Mouse (Mus musculus) urinary bladder, postnatal 25 days (tissue): Measurements from ENCODE around the gene Ptafr.
"Not testable (repeated sequence)": the region's sequence is repeated elsewhere in the genome, so short reads cannot be mapped to it uniquely, and the experiment has no call there.

ENCODE experiments used
- DNase-seq: peaks from one replicate; pipeline ENCODE4 v3.0.0; 2022; ENCODE audit warnings: low spot score

Ptafr gene

GRCm38 (mm10) chr4:132563261-132563660, 606 bp upstream of the Ptafr start:
- DNase-seq, result no peak

- DNase-seq, result no peak
Observed at GRCm38 (mm10) chr4:132565089-132565747, 1.4 kb downstream of the Ptafr start.

GRCm38 (mm10) chr4:132567361-132567779, 3.5 kb downstream of the Ptafr start:
- DNase-seq, result no peak

GRCm38 (mm10) chr4:132569115-132569514, 5.2 kb downstream of the Ptafr start:
- no peak for DNase-seq

- no peak for DNase-seq
Observed at GRCm38 (mm10) chr4:132571190-132571589, 7.3 kb downstream of the Ptafr start.

- DNase-seq, result no peak
Observed at GRCm38 (mm10) chr4:132573327-132573726, 9.5 kb downstream of the Ptafr start.

- no peak for DNase-seq
Observed at GRCm38 (mm10) chr4:132574809-132575347, 11.0 kb downstream of the Ptafr start.

- no peak for DNase-seq
Observed at GRCm38 (mm10) chr4:132583781-132584180, 19.9 kb downstream of the Ptafr start.

- no peak for DNase-seq
Observed at GRCm38 (mm10) chr4:132584975-132585374, 21.1 kb downstream of the Ptafr start.

- no peak for DNase-seq
Observed at GRCm38 (mm10) chr4:132586282-132586681, 22.4 kb downstream of the Ptafr start.

- no peak for DNase-seq
Observed at GRCm38 (mm10) chr4:132588512-132588911, 24.6 kb downstream of the Ptafr start.

- no peak for DNase-seq
Observed at GRCm38 (mm10) chr4:132590642-132591041, 26.8 kb downstream of the Ptafr start.

- DNase-seq, result no peak
Observed at GRCm38 (mm10) chr4:132592958-132593357, 29.1 kb downstream of the Ptafr start.

GRCm38 (mm10) chr4:132594191-132594590, 30.3 kb downstream of the Ptafr start:
- DNase-seq, result no peak

GRCm38 (mm10) chr4:132598861-132599260, 35.0 kb downstream of the Ptafr start:
- DNase-seq, result no peak

- DNase-seq, result no peak
Observed at GRCm38 (mm10) chr4:132599764-132600163, 35.9 kb downstream of the Ptafr start.

- no peak for DNase-seq
Observed at GRCm38 (mm10) chr4:132600465-132600864, 36.6 kb downstream of the Ptafr start.

- not testable (repeated sequence) for DNase-seq
Observed at GRCm38 (mm10) chr4:132601242-132601641, 37.4 kb downstream of the Ptafr start.

GRCm38 (mm10) chr4:132603468-132603867, 39.6 kb downstream of the Ptafr start:
- DNase-seq, result no peak

GRCm38 (mm10) chr4:132605816-132606215, 41.9 kb downstream of the Ptafr start:
- no peak for DNase-seq

GRCm38 (mm10) chr4:132608147-132608546, 44.3 kb downstream of the Ptafr start:
- DNase-seq, result no peak

GRCm38 (mm10) chr4:132610301-132610984, 46.6 kb downstream of the Ptafr start:
- DNase-seq, result no peak

- DNase-seq, result no peak
Observed at GRCm38 (mm10) chr4:132611320-132611719, 47.5 kb downstream of the Ptafr start.
